Comparison of ENCODE assay signal across 9 mouse cellular contexts in the genomic region with DNA sequence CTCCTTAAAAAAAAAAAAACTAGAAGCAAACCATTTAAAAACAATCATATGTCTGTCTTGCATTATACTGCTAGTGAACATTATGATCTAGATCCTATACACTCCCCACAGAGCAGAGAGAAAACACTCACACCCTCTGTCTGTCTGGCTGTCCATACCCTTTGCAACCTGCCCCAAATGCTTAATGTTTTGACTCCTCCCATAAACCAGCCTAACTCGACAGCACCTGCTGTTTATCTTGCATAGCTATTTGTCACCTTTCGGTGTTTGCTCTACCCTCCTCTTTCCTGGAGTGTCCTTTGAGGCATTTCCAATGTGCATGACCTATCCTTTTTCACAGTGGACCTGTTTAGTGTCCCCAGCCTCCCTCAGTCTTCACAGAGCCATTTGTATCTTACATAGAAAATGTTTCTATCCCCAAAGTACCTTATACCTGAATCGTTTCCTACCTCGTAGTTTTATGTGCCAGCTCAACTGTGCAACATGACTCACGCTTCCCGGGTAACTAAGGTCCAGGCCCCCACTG. TPM values are rescaled to one million over a fixed set of nuclear protein-coding genes. Genes with fewer than 3 reads are reported as not detected.
A peak's percentile ranks its signal among the peaks of the same experiment; 100 is the strongest.
DNase-seq lines count a peak whose midpoint lies in the region; ATAC-seq and TF ChIP-seq lines count a peak whose summit lies in the region.
"Had no signal": no experiment of that assay in that cellular context is flagged by ENCODE, and none has a peak within 500 bp of the region (broad histone marks: within the 10 kb centered on the region; RNA-seq: fewer than 3 reads in every experiment).

No protein-coding gene starts in this region.

- no peak for TF ChIP-seq CTCF in heart, adult 2 months (IDR thresholded peaks at IDR 0.05)
- no peak for TF ChIP-seq CTCF in ES-Bruce4 (IDR thresholded peaks at IDR 0.05; ENCODE audit: low read depth, low read length)

- H3K27ac ChIP-seq in heart, adult 2 months = peak overlapping the region; percentile 85; the same call in 1 of the 2 replicates
- no peak overlapping the region for H3K27ac ChIP-seq in ES-Bruce4 (ENCODE audit: insufficient read depth, low read length)
- no peak overlapping the region for H3K27ac ChIP-seq in forebrain, embryonic 15.5 days (replicated peaks)
- peak overlapping the region; percentile 87 for H3K27ac ChIP-seq in liver, embryonic 15.5 days (replicated peaks)

- TF ChIP-seq EP300 in heart, adult 2 months (IDR thresholded peaks at IDR 0.05; ENCODE audit: insufficient read depth, low read depth, low read length) = no peak
- TF ChIP-seq EP300 in ES-Bruce4 (IDR thresholded peaks at IDR 0.05; ENCODE audit: insufficient read depth, low read depth, low read length) = no peak

- no peaks in the 10 kb centered on the region for H3K9me3 ChIP-seq in ES-Bruce4 (replicated peaks; ENCODE audit: control insufficient read depth, insufficient read depth, low read length, poor library complexity, severe bottlenecking)
- no peaks in the 10 kb centered on the region for H3K9me3 ChIP-seq in forebrain, embryonic 15.5 days
- no peaks in the 10 kb centered on the region for H3K9me3 ChIP-seq in liver, embryonic 15.5 days (replicated peaks)

- H3K36me3 ChIP-seq in heart, adult 2 months (ENCODE audit: control insufficient read depth, insufficient read depth, low read length) = no peaks in the 10 kb centered on the region
- H3K36me3 ChIP-seq in ES-Bruce4 (ENCODE audit: control insufficient read depth, insufficient read depth, low read length, poor library complexity, severe bottlenecking) = no peaks in the 10 kb centered on the region
- H3K36me3 ChIP-seq in forebrain, embryonic 15.5 days = no peaks in the 10 kb centered on the region; the same call in 1 of the 2 replicates
- peaks cover 21% of the 10 kb centered on the region; the same call in 1 of the 2 replicates for H3K36me3 ChIP-seq in liver, embryonic 15.5 days (replicated peaks)

- TF ChIP-seq POLR2A in heart, adult 2 months (IDR thresholded peaks at IDR 0.05; ENCODE audit: insufficient read depth, low read depth, low read length) = no peak
- no peak for TF ChIP-seq POLR2A in ES-Bruce4 (IDR thresholded peaks at IDR 0.05; ENCODE audit: insufficient read depth, low read length)

- no peaks in the 10 kb centered on the region for H3K4me1 ChIP-seq in heart, adult 2 months (ENCODE audit: control insufficient read depth, insufficient read depth, low read length)
- H3K4me1 ChIP-seq in ES-Bruce4 (ENCODE audit: control insufficient read depth, insufficient read depth, low read length) = no peaks in the 10 kb centered on the region
- peaks cover 13% of the 10 kb centered on the region for H3K4me1 ChIP-seq in forebrain, embryonic 15.5 days
- peaks cover 32% of the 10 kb centered on the region for H3K4me1 ChIP-seq in liver, embryonic 15.5 days (replicated peaks)

- peak overlapping the region; percentile 80 for H3K4me2 ChIP-seq in forebrain, embryonic 15.5 days (replicated peaks)
- peak overlapping the region; percentile 97 for H3K4me2 ChIP-seq in liver, embryonic 15.5 days

- no peaks in the 10 kb centered on the region for H3K27me3 ChIP-seq in heart, adult 2 months (ENCODE audit: control insufficient read depth, insufficient read depth, low read length)
- H3K27me3 ChIP-seq in ES-Bruce4 (ENCODE audit: control insufficient read depth, insufficient read depth, low read length, poor library complexity, severe bottlenecking) = no peaks in the 10 kb centered on the region
- H3K27me3 ChIP-seq in forebrain, embryonic 15.5 days = no peaks in the 10 kb centered on the region
- H3K27me3 ChIP-seq in liver, embryonic 15.5 days = no peaks in the 10 kb centered on the region

- ATAC-seq in forebrain, embryonic 15.5 days (replicated peaks) = peak; percentile 51; the same call in 1 of the 2 replicates
- ATAC-seq in liver, embryonic 15.5 days (ENCODE audit: insufficient read depth) = peak; percentile 51

- H3K9ac ChIP-seq in heart, adult 2 months (ENCODE audit: low read depth, low read length) = 0 out of 2 replicates have a peak overlapping the region, but pooled peaks have one; percentile 28
- H3K9ac ChIP-seq in ES-Bruce4 (ENCODE audit: low read depth, poor library complexity, severe bottlenecking) = peak overlapping the region; percentile 53; the same call in 1 of the 2 replicates
- peak overlapping the region; percentile 82 for H3K9ac ChIP-seq in forebrain, embryonic 15.5 days (replicated peaks)
- H3K9ac ChIP-seq in liver, embryonic 15.5 days = peak overlapping the region; percentile 78

- H3K4me3 ChIP-seq in heart, adult 2 months = peak overlapping the region; percentile 69
- peak overlapping the region; percentile 57 for H3K4me3 ChIP-seq in ES-Bruce4 (ENCODE audit: low read depth, low read length)
- H3K4me3 ChIP-seq in forebrain, embryonic 15.5 days = peak overlapping the region; percentile 66
- H3K4me3 ChIP-seq in liver, embryonic 15.5 days (replicated peaks) = peak overlapping the region; percentile 77

- intact Hi-C loops in heart, adult 2 months (cut with DNase I) = no loop called here
- intact Hi-C loops in heart, postnatal 36 days (cut with DNase I) = no loop called here

- WGBS in heart, adult 2 months = 8% methylated on average over 6 of the region's 6 CpGs
- 7% methylated on average over 6 of the region's 6 CpGs for WGBS in forebrain, embryonic 15.5 days
- WGBS in liver, embryonic 15.5 days (ENCODE audit: insufficient replicate concordance) = 5% methylated on average over 6 of the region's 6 CpGs

- H3K79me2 ChIP-seq in heart, adult 2 months (replicated peaks; ENCODE audit: control insufficient read depth, insufficient read depth, low read length) = no peaks in the 10 kb centered on the region

- no peak for DNase-seq in heart, adult 2 months
- no peak for DNase-seq in heart, postnatal 36 days
- DNase-seq in thymus, adult 18-20 months = no peak
- no peak for DNase-seq in adrenal gland, postnatal 25 days
- no peak for DNase-seq in left cerebral cortex, adult 8-10 months (ENCODE audit: low spot score in 2 of 2)

RNA-seq across cellular contexts. Expression of a gene that starts 0.4 kb away (rescaled TPM):
- total RNA-seq in heart, adult 2 months (2021) = 10 to 100 TPM; 45.7 to 53.4 TPM
- polyA plus RNA-seq in heart, adult 2 months (2012; rRNA removed) = 59.5 and 104 TPM in 2 replicates
- 10 to 100 TPM; 50.5 to 51.2 TPM for total RNA-seq in heart, postnatal 36 days (2021)
- 21.3 and 22.2 TPM in 2 replicates for polyA plus RNA-seq in ES-Bruce4 (2011; ENCODE audit: insufficient read depth, insufficient read length, low read depth, missing spikeins)
- polyA plus RNA-seq in forebrain, embryonic 15.5 days (2015; fragmentation: Nextera tagmentation; extraction: Ambion mirVana) = 175 and 184 TPM in 2 replicates
- polyA plus RNA-seq in liver, embryonic 15.5 days (2015; fragmentation: Nextera tagmentation; extraction: Ambion mirVana) = 158 and 174 TPM in 2 replicates
- 25.8 and 27.8 TPM in 2 replicates for total RNA-seq in adrenal gland, postnatal 25 days (2021)
- total RNA-seq in left cerebral cortex, adult 8-10 months (2022) = 100 to 1,000 TPM; 212 to 271 (median 244) TPM

RNA-seq across cellular contexts. Expression of a gene that starts 18.2 kb away (rescaled TPM):
- total RNA-seq in heart, adult 2 months (2021) = not detected
- polyA plus RNA-seq in heart, adult 2 months (2012; rRNA removed) = not detected in 2 replicates
- total RNA-seq in heart, postnatal 36 days (2021) = not detected
- polyA plus RNA-seq in ES-Bruce4 (2011; ENCODE audit: insufficient read depth, insufficient read length, low read depth, missing spikeins) = not detected in 2 replicates
- polyA plus RNA-seq in forebrain, embryonic 15.5 days (2015; fragmentation: Nextera tagmentation; extraction: Ambion mirVana) = not detected in 2 replicates
- polyA plus RNA-seq in liver, embryonic 15.5 days (2015; fragmentation: Nextera tagmentation; extraction: Ambion mirVana) = 0.20 TPM in 1 of 2 replicates, not detected in the other
- not detected in 2 replicates for total RNA-seq in adrenal gland, postnatal 25 days (2021)
- total RNA-seq in left cerebral cortex, adult 8-10 months (2022) = not detected
- polyA plus RNA-seq: C2C12 had no signal

RNA-seq across cellular contexts. Expression of a gene that starts 36.4 kb away (rescaled TPM):
- 10 to 100 TPM; 80.5 to 95.0 TPM for total RNA-seq in heart, adult 2 months (2021)
- polyA plus RNA-seq in heart, adult 2 months (2012; rRNA removed) = 70.4 and 119 TPM in 2 replicates
- 10 to 100 TPM; 71.7 to 74.3 TPM for total RNA-seq in heart, postnatal 36 days (2021)
- 4.4 and 4.6 TPM in 2 replicates for polyA plus RNA-seq in ES-Bruce4 (2011; ENCODE audit: insufficient read depth, insufficient read length, low read depth, missing spikeins)
- polyA plus RNA-seq in forebrain, embryonic 15.5 days (2015; fragmentation: Nextera tagmentation; extraction: Ambion mirVana) = 74.8 and 81.6 TPM in 2 replicates
- polyA plus RNA-seq in liver, embryonic 15.5 days (2015; fragmentation: Nextera tagmentation; extraction: Ambion mirVana) = 28.8 and 38.6 TPM in 2 replicates
- 152 and 157 TPM in 2 replicates for total RNA-seq in adrenal gland, postnatal 25 days (2021)
- total RNA-seq in left cerebral cortex, adult 8-10 months (2022) = 100 to 1,000 TPM in 3 of 4 experiments, 10 to 100 TPM in 1; 88.2 to 109 (median 101) TPM

RNA-seq across cellular contexts. Expression of a gene that starts 48.3 kb away (rescaled TPM):
- 1 to 10 TPM; 3.0 to 3.7 TPM for total RNA-seq in heart, adult 2 months (2021)
- polyA plus RNA-seq in heart, adult 2 months (2012; rRNA removed) = 3.7 and 4.6 TPM in 2 replicates
- 1 to 10 TPM; 3.0 to 3.3 TPM for total RNA-seq in heart, postnatal 36 days (2021)
- polyA plus RNA-seq in ES-Bruce4 (2011; ENCODE audit: insufficient read depth, insufficient read length, low read depth, missing spikeins) = 27.1 and 27.8 TPM in 2 replicates
- polyA plus RNA-seq in forebrain, embryonic 15.5 days (2015; fragmentation: Nextera tagmentation; extraction: Ambion mirVana) = 10.9 and 12.6 TPM in 2 replicates
- 17.2 TPM in 2 replicates for polyA plus RNA-seq in liver, embryonic 15.5 days (2015; fragmentation: Nextera tagmentation; extraction: Ambion mirVana)
- 5.9 and 7.1 TPM in 2 replicates for total RNA-seq in adrenal gland, postnatal 25 days (2021)
- 1 to 10 TPM; 6.2 to 8.4 (median 7.2) TPM for total RNA-seq in left cerebral cortex, adult 8-10 months (2022)
- polyA plus RNA-seq: C2C12 had no signal

Comparison
In these comparisons a context has a peak if more than half of its experiments do, and no peak if none do; other contexts are left out.
1. H3K27ac ChIP-seq: peak in heart, adult 2 months (single experiment) and liver, embryonic 15.5 days (single experiment); none in ES-Bruce4 (single experiment) and forebrain, embryonic 15.5 days (single experiment).
2. H3K9ac ChIP-seq: peak in every context shown above with its lines; median percentile 82 in forebrain, embryonic 15.5 days; 78 in liver, embryonic 15.5 days; 53 in ES-Bruce4; 28 in heart, adult 2 months.
3. Peak in every context shown above with its lines, with median percentiles within 50 percentile points of each other: H3K4me3 ChIP-seq.